Mouse (Mus musculus): Measurements from ENCODE around the gene Hes5.
A peak's percentile ranks its signal among the peaks of the same experiment; 100 is the strongest.

Hes5 gene

DNA sequence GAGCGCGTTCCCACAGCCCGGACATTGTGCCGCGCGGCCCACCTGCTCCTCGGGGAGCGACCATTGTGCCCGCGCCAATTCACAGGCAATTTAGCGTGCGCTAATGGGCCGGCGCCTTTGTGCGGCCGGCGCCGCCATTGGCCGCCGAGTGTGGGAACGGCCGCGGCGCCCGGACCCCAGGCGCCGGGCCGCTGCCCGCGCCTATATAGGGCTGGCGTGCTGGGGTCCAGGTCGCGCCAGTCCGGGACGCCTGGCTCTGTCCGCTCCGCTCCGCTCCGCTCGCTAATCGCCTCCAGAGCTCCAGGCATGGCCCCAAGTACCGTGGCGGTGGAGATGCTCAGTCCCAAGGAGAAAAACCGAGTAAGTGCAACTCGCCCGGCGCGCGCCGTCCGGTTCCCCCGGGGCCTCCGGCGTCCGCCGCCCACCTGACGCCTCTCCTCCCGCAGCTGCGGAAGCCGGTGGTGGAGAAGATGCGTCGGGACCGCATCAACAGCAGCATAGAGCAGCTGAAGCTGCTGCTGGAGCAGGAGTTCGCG is at the start of gene Hes5:
Gene Hes5 (plus strand): TSS at position 234 of the 536 bp plus-strand sequence.
- DNase-seq (ENCODE audit: low read depth, low spot score): peak; percentile 52

- DNase-seq (ENCODE audit: low read depth, low spot score): no peak
These were observed 49.1 kb upstream of the Hes5 start for GRCm38 (mm10) chr4:154911644-154912043.

DNA sequence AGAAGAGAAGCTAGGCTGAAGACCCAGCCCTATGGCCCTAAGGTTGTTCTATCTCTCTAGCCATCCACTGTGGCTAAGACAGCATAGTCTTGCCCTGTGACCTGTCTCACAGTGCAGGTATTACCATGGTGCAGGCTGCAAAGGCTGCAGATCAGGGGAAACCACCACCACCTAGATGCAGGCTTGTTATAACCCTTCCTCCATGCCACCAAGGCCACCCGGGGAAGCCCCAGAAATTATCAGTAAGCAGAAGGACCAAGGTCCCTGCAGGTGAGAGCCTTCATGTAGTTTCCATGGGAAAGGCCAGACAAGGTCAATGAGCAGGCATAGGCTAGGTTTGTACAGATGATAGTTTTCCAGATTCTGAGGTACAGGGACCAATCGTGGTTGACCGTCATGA is 46.9 kb upstream of the Hes5 start:
- DNase-seq (ENCODE audit: low read depth, low spot score): no peak

DNA sequence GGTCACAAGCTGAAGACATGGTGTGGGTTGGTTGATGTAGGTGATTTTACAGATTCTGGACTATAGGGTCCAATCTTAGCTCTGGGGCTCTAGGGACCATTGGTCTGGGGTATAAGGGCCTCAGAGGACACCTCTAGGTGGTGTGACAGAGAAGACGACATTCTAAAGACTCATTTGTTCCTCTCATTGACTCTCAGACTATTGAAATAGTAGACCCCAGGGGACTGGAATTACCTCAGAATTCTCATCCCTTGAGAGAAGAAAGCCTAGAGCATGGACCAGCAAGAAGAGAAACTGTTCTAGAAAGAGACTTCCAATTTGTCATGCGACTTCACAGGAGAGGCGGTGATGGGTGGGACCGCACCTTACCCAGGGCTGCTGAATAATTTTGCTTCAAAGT is 46.5 kb upstream of the Hes5 start:
- no peak for DNase-seq (ENCODE audit: low read depth, low spot score)

GRCm38 (mm10) chr4:154914707-154915106 is 46.0 kb upstream of the Hes5 start:
- DNase-seq (ENCODE audit: low read depth, low spot score): no peak

DNA sequence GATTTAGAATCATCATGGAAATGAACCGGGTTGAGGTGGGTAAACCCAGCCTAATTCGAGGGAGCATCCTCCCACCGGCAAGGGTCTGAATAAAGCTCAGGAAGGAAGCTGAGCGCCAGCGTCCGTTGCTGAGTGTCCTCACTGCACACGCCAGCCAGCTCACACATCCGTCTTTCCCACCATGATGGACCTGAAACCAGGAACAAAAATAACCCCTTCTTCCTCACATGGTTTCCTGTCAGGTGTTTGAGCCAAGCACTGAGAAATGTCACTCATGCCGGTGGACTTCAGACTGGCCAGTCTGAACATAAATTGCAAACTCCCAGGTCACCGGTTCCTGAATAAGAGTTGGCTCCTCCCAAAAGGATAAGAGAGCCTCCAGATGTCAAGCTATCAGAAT is 45.4 kb upstream of the Hes5 start:
- no peak for DNase-seq (ENCODE audit: low read depth, low spot score)

DNA sequence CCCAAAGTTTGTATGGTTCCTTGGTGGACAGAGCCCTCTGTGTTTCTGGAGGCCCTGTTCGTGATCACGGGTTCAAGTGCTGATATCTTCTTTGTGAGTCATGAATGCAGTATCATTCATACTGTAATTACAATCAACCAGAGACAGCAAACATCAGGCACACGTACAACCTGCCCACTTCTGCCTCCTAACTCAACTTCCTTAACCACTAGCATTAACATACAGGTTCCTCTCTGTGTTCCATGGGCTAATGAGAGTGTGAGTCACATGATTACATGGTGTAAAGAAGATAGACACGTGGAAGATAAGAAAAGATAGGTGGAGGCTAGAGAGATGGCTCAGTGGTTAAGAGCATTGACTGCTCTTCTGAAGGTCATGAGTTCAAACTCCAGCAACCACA is 44.1 kb upstream of the Hes5 start:
- DNase-seq (ENCODE audit: low read depth, low spot score): no peak

- DNase-seq (ENCODE audit: low read depth, low spot score): peak; percentile 69
These were observed 38.4 kb upstream of the Hes5 start for GRCm38 (mm10) chr4:154922291-154922690.

DNA sequence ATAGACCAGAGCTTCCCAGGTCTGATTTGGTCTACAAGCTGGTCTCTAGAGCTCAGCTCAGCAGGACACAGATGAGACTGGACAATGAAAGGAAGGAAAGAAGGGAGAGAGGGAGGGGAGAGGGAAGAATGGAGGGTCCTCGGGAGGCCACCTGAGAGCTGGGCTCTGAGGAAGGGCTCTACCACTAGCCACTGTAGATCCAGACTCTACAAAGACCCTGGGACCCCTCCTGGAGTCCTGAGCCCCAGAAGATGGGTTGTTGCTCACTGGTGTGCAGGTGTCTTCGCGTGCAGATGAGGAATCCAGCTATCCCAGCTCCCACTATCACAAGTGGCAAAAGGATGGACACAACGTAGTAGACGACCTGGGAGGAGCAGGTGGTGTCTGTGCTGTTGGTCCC is 37.8 kb upstream of the Hes5 start:
- no peak for DNase-seq (ENCODE audit: low read depth, low spot score)

DNA sequence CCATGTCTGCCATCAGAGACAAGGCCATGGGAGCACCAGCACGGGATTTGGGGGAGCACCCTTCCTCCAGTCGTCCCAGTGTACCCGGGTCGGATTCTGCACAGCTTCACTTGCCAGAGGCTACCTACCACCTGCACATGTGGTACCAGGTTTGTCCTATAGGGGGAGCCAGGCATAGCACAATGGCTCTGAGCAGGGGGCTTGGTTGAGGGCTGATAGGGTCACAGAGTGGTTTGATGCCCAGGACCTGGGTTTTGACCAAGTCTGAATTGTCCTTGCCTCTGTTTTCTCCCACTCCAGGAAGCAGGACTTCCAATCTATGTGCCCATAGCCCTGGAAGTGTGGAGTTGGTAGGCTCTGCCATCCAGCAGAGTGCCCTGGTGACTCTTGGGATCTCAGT is 35.3 kb upstream of the Hes5 start:
- DNase-seq (ENCODE audit: low read depth, low spot score): no peak

DNA sequence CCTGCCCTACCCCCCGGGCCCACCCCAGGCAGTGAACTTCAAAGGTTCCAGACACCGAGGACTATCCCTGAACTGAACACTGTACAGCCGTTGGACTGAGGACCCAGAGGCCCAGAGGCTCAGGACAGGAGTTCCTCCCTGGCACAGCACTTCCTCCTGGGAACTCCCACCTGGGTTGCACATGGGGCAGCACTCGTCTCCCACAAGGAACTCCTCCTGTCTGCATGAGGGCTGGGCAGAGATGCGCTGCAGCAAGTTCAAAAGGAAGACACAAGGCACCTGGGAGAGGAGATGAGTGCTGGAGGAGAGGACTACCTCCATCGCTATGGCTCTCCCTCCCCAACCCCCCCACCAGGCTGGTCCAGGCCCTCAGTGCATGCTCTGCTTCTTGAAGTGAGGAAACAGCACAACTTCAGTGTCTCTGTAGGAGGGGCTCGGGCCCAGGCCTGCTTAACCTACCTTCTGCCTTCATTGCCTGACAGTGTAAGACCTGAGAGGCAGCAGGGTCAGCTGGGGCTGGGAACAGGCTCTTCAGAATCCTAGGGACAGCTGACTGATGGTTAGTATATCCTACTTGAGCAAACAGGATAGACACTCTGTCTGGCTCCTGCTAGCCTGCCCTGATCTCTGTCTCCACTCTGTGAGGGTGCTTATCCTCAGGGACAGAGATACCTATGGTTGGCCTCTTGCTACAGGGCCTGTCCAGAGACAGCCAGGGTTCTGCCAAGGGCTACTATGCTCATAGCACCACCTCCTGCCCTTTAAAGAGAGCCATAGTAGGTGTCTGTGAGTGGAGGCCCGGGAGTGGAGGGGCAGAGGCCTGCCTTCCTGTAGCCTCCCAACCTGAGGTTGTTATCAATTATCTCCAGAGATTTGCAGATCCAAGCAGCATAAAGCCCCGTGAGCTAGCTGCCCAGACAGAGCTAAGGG is 33.5 kb upstream of the Hes5 start:
- DNase-seq (ENCODE audit: low read depth, low spot score): no peak

GRCm38 (mm10) chr4:154927899-154928337 is 32.8 kb upstream of the Hes5 start:
- DNase-seq (ENCODE audit: low read depth, low spot score): no peak

- no peak for DNase-seq (ENCODE audit: low read depth, low spot score)
These were observed 32.2 kb upstream of the Hes5 start, which contains the start of gene Tnfrsf14 for GRCm38 (mm10) chr4:154928395-154929087. Gene Tnfrsf14 (minus strand): TSS chr4:154928563.

DNA sequence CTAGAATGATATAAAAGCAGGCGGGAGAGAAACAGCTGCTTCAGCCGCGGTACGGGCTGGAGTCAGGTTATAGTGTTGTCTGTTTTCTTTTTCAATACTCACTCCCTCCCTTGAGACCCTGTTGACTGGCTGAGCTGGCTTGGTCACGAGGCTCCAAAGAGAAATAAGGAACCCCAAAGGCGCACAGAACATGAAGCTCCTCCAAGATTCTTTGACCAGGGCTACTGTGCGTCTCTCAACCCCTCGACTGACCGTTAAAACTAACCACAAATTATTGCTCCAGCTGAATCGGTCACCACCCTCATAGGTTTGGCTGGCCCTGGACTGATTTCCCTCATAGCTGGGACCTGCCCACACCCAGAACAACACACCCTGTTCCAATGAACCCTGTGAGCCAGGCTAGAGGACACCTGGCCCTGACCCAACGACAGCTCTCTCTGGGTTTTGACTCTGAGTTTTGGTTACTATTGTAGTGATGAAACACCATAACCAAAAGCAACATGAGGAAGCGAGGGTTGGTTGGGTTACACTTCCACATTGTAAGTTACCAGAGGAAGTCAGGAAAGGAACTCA is 31.5 kb upstream of the Hes5 start:
- no peak for DNase-seq (ENCODE audit: low read depth, low spot score)

DNA sequence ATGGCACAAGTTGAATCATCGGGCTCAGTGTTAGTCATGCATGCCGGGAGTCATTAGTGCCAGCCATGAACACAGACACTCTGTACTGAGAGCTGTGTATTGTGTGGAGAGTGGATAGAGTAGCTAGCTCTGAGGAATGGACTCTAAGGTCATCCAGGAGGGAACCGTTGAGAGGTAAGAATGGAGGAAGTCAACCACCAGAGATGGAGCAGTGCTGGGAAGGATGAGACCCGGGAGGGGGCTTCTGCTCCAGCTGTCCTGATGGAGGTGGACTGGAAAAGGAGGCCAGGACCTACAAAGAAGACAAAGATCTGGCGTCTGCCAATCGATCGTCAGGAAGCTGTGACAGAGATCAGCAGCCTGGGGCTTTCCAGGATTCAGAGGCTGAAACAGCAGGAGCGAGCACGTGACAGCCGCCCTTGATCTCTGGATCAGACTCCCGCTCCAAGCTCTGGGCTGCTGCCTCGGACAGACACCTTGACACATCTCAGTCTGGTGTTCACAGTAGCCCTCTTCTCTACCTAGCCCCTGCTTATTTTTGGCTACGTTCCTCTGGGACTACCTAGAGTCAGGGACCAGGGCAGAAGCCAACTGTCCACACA is 27.3 kb upstream of the Hes5 start:
- no peak for DNase-seq (ENCODE audit: low read depth, low spot score)

GRCm38 (mm10) chr4:154934800-154935199 is 25.9 kb upstream of the Hes5 start:
- DNase-seq (ENCODE audit: low read depth, low spot score): no peak

DNA sequence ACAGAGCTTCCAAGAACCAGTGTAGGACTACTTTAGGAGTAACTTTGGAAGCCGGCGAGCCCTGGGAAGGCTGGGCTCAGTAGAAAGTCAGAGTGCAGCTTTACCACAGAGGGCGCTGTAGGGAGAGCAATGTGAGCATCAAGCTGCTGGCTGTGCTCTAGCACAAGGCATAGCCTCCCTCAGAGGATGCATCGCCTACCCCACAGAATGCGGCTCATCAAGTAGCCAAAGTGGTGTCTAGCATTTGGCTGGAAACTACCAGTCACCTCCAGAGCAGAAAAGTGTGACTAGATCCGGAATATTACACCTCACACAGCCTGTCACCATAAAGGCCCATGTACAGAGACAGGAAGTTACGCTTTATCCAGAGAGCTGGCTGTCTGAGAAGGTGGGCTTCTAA is 24.9 kb upstream of the Hes5 start:
- DNase-seq (ENCODE audit: low read depth, low spot score): no peak

DNA sequence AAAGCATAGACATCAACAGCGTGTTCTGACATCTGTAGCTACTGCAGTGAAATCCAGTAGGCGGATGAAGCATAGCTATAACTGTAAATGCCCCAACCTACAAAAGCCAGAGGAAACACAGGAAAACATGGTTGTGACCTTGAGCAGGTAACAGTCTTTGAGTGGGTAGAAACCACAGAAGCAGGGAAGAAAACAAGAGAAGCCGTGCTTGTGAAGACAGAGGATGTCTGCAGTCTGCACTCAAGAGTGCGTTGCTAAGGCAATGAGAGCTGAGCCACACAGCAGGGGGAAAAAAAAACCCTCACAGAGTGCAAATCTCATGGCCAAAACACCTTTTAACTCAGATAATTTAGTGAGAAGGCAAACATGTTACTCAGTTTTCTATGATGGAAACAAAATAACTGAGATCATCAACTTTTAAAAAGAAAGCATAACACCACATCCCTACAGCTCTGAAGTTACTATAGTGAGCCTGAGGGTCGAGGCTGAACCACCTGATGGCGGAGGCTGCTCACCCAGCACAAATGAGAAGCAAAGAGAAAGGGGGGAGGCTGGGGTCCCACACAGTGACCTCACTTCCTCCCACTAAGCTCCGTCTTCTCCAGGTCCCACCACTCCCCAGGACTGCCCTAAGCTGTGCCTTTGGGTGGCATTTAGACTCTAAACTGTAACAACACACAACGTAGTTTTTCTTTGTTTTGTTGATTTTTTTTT is 24.0 kb upstream of the Hes5 start:
- DNase-seq (ENCODE audit: low read depth, low spot score): no peak

GRCm38 (mm10) chr4:154937746-154938145 is 23.0 kb upstream of the Hes5 start:
- DNase-seq (ENCODE audit: low read depth, low spot score): no peak

GRCm38 (mm10) chr4:154940156-154940555 is 20.6 kb upstream of the Hes5 start:
- no peak for DNase-seq (ENCODE audit: low read depth, low spot score)

DNA sequence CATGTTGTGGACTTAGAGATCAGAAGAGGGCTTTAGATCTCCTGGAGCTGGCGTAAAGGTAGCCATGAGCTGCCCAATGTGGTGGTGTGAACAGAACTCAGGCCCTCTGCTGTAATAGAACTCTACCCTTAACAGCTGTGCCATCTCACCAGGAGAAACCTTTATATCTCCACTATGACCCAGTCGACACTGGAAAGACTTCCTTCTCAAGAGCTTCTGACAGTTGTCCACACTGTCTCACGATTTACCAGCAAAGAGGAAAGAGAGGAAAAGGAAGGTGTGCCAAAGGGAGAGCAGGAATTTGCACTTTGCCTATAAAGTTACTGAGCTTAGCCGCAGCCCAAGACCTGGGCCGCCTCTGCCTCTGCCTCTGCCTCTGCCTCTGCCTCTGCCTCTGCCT is 18.9 kb upstream of the Hes5 start:
- no peak for DNase-seq (ENCODE audit: low read depth, low spot score)
